In genomic region chr11:11808820-11809403, GRCm38 (mm10) we compare ENCODE assay signal across 8 mouse cellular contexts. TPM values are rescaled to one million over a fixed set of nuclear protein-coding genes. Genes with fewer than 3 reads are reported as not detected.
DNase-seq lines count a peak whose midpoint lies in the region; ATAC-seq and TF ChIP-seq lines count a peak whose summit lies in the region.

Fignl1 (minus strand) TSS chr11:11808962.

- H3K4me3 ChIP-seq in G1E (ENCODE audit: low read depth, low read length): peak within 1 kb of the TSS; percentile 77
- H3K4me3 ChIP-seq in forebrain, embryonic 15.5 days: peak within 1 kb of the TSS; percentile 62
- H3K4me3 ChIP-seq in neural tube, embryonic 14.5 days (ENCODE audit: low read depth, low read length): peak within 1 kb of the TSS; percentile 50
- H3K4me3 ChIP-seq in testis, adult 2 months (ENCODE audit: control insufficient read depth, low read depth, low read length): peak within 1 kb of the TSS; percentile 90

- no peaks in the 10 kb centered on the region for H3K9me3 ChIP-seq in G1E (replicated peaks)
- no peaks in the 10 kb centered on the region for H3K9me3 ChIP-seq in forebrain, embryonic 15.5 days
- H3K9me3 ChIP-seq in neural tube, embryonic 14.5 days (ENCODE audit: control insufficient read depth, low read length): no peaks in the 10 kb centered on the region

- under 1% methylated on average over 53 of the region's 53 CpGs for WGBS in forebrain, embryonic 15.5 days
- WGBS in neural tube, embryonic 14.5 days: under 1% methylated on average over 53 of the region's 53 CpGs

- peak; percentile 82 for ATAC-seq in G1E (ENCODE audit: extremely low read depth, insufficient number of reproducible peaks, low FRiP score, poor library complexity, severe bottlenecking)
- ATAC-seq in forebrain, embryonic 15.5 days (replicated peaks): peak; percentile 96
- ATAC-seq in neural tube, embryonic 14.5 days (ENCODE audit: low read depth): peak; percentile 96

- peaks cover 26% of the 10 kb centered on the region for H3K36me3 ChIP-seq in G1E (replicated peaks)
- 0 out of 2 replicates have a peak, but pooled peaks cover 2% of the 10 kb centered on the region for H3K36me3 ChIP-seq in forebrain, embryonic 15.5 days
- H3K36me3 ChIP-seq in neural tube, embryonic 14.5 days (ENCODE audit: control insufficient read depth, insufficient read depth, low read length): no peaks in the 10 kb centered on the region
- no peaks in the 10 kb centered on the region for H3K36me3 ChIP-seq in testis, adult 2 months (ENCODE audit: control insufficient read depth, insufficient read depth, low read length)

- TF ChIP-seq CTCF in G1E (IDR thresholded peaks at IDR 0.05; ENCODE audit: low read depth, low read length): no peak
- TF ChIP-seq CTCF in testis, adult 2 months (IDR thresholded peaks at IDR 0.05; ENCODE audit: control insufficient read depth, insufficient read depth, insufficient replicate concordance, low read depth, low read length): no peak

- H3K9ac ChIP-seq in forebrain, embryonic 15.5 days (replicated peaks): peak within 1 kb of the TSS; percentile 88
- peak within 1 kb of the TSS; percentile 60 for H3K9ac ChIP-seq in neural tube, embryonic 14.5 days (replicated peaks; ENCODE audit: low read depth, low read length)

- peak; percentile 85 for DNase-seq in G1E (ENCODE audit: low spot score)
- peak; percentile 94 for DNase-seq in cerebellum, adult 11-12 months
- DNase-seq in heart, postnatal 25 days (ENCODE audit: low spot score): peak; percentile 88
- peak; percentile 91 to 95 for DNase-seq in layer of hippocampus, adult 18-20 months (ENCODE audit: low spot score in 2 of 2)
- DNase-seq in lung, adult 18-20 months: peak; percentile 94 to 96

- peak within 1 kb of the TSS; percentile 96 for H3K27ac ChIP-seq in forebrain, embryonic 15.5 days (replicated peaks)
- peak within 1 kb of the TSS; percentile 90 for H3K27ac ChIP-seq in neural tube, embryonic 14.5 days (ENCODE audit: low read depth, low read length)
- peak within 1 kb of the TSS; percentile 95 for H3K27ac ChIP-seq in testis, adult 2 months (ENCODE audit: control insufficient read depth, insufficient read depth, low read depth, low read length)

- intact Hi-C loops in heart, postnatal 25 days (cut with DNase I): no loop called here

- no peaks in the 10 kb centered on the region for H3K27me3 ChIP-seq in G1E (ENCODE audit: insufficient read depth, low read length)
- no peaks in the 10 kb centered on the region for H3K27me3 ChIP-seq in forebrain, embryonic 15.5 days
- no peaks in the 10 kb centered on the region for H3K27me3 ChIP-seq in neural tube, embryonic 14.5 days (ENCODE audit: control insufficient read depth, insufficient read depth, low read length)
- H3K27me3 ChIP-seq in testis, adult 2 months (ENCODE audit: control insufficient read depth, insufficient read depth, low read length): no peaks in the 10 kb centered on the region

- peaks cover 54% of the 10 kb centered on the region for H3K4me1 ChIP-seq in G1E (ENCODE audit: insufficient read depth, low read depth, low read length)
- peaks cover 14% of the 10 kb centered on the region for H3K4me1 ChIP-seq in forebrain, embryonic 15.5 days
- no peaks in the 10 kb centered on the region for H3K4me1 ChIP-seq in neural tube, embryonic 14.5 days (ENCODE audit: control insufficient read depth, insufficient read depth, low read length)
- peaks cover 2% of the 10 kb centered on the region for H3K4me1 ChIP-seq in testis, adult 2 months (ENCODE audit: control insufficient read depth, insufficient read depth, low read length)

- H3K4me2 ChIP-seq in forebrain, embryonic 15.5 days (replicated peaks): peak within 1 kb of the TSS; percentile 78
- peak within 1 kb of the TSS; percentile 65 for H3K4me2 ChIP-seq in neural tube, embryonic 14.5 days (ENCODE audit: low read depth, low read length)

- TF ChIP-seq POLR2A in testis, adult 2 months (IDR thresholded peaks at IDR 0.05; ENCODE audit: control insufficient read depth, low read depth, low read length): peak; percentile 92

RNA-seq across cellular contexts. Expression of gene Fignl1, which starts in this region (rescaled TPM):
- total RNA-seq in G1E (2014; fragmentation: Nextera tagmentation) (97.4 and 139 TPM in 2 replicates), G1E (2017) (103 and 120 TPM in 2 replicates)
- polyA plus RNA-seq in G1E (2012): 1.8 and 3.6 TPM in 2 replicates
- polyA plus RNA-seq in forebrain, embryonic 15.5 days (2015; fragmentation: Nextera tagmentation; extraction: Ambion mirVana): 26.1 and 29.9 TPM in 2 replicates
- under 1 TPM; 0.59 to 0.60 TPM for total RNA-seq in heart, postnatal 25 days (2021)
- total RNA-seq in layer of hippocampus, adult 18-20 months (2021): 1 to 10 TPM in 1 of 2 experiments, under 1 TPM in 1; 0.61 to 1.9 TPM
- polyA plus RNA-seq in neural tube, embryonic 14.5 days (2014; fragmentation: Nextera tagmentation; extraction: Ambion mirVana): 8.0 and 9.5 TPM in 2 replicates
- 15.0 and 21.1 TPM in 2 replicates for polyA plus RNA-seq in testis, adult 2 months (2012; rRNA removed)

Comparison
In these comparisons a context has a peak if more than half of its experiments do, and no peak if none do; other contexts are left out.
1. Peak in every context shown above with its lines: DNase-seq, ATAC-seq, H3K4me3 ChIP-seq and H3K27ac ChIP-seq.
2. RNA of gene Fignl1 (total RNA-seq): 97.4 to 139 TPM in G1E; 0.61 to 1.9 TPM in layer of hippocampus, adult 18-20 months and 0.59 to 0.60 TPM in heart, postnatal 25 days; every median in the first group is over 10 times any median in the second.
3. Peak in DNase-seq in heart, postnatal 25 days; RNA of the gene not detected or under 1 TPM.